Mouse (Mus musculus) left cerebral cortex, postnatal 14 days (tissue): ENCODE measurements at regions not wholly inside any gene's neighbourhood (a gene's known extent, or its start where the extent isn't known, plus 50 kb on each side); places are given as distances from the start of the nearest gene placed in this dataset.

Source experiments
- DNase-seq, 2 experiments: peaks; one replicate each; pipeline ENCODE4 v3.0.0; 2021 to 2022; ENCODE audit warnings: low spot score in 2 of 2, mixed read lengths in 1 of 2
- intact Hi-C: fragments of 180-260 bp; cut with DNase I; formaldehyde crosslinking; loops from one replicate; pipeline ENCODE4 v1.15.1; 2025

DNA sequence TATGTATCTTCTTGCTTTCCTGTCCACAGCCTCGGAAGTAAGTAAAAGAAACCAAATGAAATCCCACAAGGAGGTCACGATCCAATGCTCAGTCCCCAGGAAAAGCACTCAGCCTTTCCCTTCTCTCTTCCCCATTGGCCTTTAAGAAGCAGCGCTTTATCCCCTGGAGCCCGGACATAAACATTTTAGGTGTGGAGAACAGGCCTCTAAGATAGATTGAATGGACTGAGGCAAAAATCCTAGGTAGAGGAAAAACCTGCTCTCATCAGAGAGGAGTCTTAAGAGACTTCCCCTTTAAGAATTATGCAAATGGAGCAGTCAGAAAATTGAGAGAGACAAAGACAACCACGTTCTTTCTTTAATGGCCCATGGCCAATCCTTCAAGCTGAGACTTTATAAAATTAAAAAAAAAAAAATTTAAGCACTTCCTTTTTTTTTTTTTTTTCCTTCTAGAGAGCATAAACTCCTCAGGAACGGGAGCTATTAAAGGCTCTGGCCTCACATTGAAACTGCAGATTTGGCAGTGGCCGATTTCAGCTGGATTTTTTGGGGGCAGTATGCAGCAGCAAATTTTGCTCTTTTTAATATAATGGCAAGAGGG lies 1020.5 kb downstream of the 9330182O14Rik start:
- intact Hi-C loops: no loop called here
- peak in 1 of 2 experiments; percentile 33 for DNase-seq

DNA sequence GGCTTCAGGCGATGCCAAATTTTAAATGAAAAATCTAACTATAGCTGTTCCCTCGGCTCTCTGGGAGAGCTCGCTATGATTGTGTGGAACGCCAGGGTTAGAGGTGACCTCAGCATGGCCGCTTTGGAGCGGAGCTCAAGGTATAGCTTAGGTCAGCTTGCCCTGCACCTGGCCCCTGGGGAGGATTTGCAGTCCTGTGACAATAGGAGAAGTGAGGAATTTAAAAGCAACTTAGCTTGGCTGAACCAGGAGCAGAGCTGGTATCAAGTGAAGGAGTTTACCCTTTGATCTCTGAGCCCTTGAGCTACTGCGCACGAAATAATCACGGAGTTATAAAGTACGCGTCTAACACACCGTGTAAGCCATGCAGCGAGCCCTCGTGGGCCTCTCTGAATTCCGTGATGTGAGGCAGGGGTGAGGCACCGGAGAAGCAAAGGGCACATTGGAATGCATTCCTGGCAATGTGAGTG lies 1021.0 kb downstream of the 9330182O14Rik start:
- no peak for DNase-seq
- intact Hi-C loops: no loop called here

DNA sequence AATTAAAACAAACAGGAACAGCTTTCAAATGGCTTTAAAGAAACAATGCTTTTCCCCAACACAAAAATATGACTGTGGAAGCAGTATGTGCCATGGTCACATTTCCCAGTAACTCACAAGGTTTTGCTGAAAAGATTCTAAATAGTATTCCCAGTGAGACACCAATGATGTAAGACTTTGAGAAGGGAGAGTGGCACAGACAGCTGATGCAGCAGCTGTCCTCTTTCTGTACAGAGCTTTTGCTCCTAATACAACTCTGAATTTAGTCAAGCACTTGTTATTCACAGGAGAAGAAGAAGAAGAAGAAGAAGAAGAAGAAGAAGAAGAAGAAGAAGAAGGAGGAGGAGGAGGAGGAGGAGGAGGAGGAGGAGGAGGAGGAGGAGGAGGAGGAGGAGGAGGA lies 1023.6 kb downstream of the 9330182O14Rik start:
- intact Hi-C loops: no loop called here
- no peak for DNase-seq

DNA sequence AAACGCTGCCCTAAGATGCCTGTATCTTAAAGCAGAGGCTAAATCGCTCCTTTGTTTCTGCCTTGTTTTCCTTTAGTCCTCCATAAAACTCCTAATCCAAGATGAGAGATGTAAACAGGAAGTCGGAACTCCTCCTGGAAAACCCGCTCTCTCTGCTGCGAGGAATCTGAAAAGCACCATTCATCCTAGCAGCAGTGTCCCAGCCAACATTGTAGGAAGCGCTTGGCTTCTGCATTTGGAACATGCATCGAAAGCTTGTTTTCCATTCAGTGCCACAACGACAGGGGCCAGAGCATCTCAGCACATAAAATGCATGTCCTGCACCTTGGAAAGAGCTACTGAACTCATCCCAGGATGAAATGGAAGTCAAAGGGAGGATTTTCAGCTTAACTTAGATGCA lies 1028.1 kb downstream of the 9330182O14Rik start:
- peak in 1 of 2 experiments; percentile 18 for DNase-seq
- intact Hi-C loops: loop anchor here (10.0 kb wide), 3 partner anchors 493 to 813 kb away; no protein-coding TSS in a partner anchor

DNA sequence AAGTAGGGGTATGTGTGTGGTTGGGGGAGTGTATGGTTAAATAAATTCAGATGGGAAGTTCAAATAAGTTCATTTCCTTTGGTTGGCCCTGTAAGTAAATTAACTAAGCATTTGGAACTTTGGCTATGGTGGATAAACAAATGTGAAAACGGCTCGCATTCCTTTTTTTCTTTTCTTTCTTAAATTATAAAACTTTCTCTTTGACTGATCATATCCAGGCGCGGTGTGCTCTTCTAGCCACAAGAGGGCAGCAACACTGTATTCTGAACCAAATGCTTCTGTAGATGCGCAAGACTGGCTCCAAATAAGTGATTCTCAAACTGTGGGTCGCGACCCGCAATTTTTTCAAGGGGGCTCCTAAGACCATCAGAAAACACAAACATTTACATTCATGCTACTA lies 1028.6 kb downstream of the 9330182O14Rik start:
- intact Hi-C loops: loop anchor here (10.0 kb wide), 3 partner anchors 492 to 812 kb away; no protein-coding TSS in a partner anchor
- DNase-seq: peak; percentile 70 to 73

DNA sequence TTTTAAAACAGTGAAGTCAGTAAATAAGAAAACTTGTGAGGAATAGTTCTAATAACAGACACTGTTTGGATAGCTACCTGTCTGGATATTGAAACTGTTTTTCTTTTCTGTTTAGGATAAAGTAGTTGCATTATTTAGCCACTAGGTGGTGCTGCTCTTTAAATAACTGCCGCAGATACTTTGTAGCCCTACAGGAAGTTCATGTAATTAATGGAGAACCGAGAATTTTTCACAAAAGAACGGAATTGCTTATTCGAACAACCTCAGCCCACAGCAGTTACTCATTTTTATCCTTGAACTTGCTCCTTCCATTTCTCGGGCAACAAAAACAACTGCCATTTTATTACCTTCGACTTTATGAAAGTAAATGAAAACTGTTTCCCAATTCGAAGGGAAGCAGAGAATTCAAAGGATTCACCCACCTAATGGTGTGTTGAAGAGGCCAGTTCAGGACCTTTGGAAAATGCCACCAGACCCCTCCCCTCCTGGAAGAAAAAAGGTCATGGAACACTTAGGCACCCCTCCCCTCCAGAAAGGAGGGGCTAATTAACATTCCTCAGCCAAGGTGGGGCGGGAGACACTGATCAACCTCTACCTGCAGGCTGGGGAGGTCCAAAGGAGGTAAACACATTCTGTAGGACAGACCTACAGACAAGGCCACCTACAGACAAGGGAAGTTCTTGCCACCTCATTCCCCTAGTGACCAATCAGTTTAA lies 1029.6 kb downstream of the 9330182O14Rik start:
- DNase-seq: peak; percentile 37 to 65
- intact Hi-C loops: loop anchor here (10.0 kb wide), 3 partner anchors 491 to 811 kb away; no protein-coding TSS in a partner anchor

DNA sequence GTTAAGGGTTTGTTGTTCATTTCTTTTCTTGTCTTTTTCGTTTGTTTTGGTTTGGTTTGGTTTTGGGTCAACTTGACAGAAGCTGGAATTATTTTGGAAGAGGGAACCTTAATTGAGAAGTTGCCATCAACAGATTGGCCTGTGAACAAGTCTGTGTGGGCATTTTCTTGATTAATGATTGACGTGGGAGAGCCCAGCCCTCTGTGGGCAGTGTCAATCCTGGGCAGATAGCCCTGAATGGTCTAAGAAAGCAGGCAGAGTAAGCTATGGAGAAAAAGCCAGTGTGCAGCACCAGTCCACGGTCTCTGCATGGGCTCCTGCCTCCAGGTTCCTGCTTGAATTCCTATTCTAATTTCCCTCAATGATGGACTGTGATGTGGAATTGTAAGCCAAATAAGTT lies 1031.4 kb downstream of the 9330182O14Rik start:
- intact Hi-C loops: loop anchor here (10.0 kb wide), 3 partner anchors 489 to 809 kb away; no protein-coding TSS in a partner anchor
- DNase-seq: no peak

DNA sequence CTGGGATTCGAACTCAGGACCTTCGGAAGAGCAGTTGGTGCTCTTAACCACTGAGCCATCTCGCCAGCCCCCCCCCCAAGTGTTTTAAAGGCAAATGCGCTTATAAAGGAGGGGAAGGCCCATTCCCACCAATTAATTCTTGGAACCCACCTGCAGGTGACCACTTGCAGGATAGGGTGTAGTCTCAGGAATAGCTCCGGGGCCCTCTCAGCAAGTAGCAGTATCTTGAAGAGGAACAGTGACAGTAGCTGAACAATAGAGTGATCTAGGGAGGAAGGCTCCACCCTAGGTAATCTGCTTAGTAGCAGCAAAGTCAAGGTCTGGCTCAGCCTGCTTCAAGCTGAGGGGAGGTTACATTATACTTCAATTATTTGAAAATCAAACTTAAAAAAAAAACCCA lies 1056.6 kb downstream of the 9330182O14Rik start:
- intact Hi-C loops: loop anchor here (10.0 kb wide), 3 partner anchors 534 to 784 kb away; no protein-coding TSS in a partner anchor
- DNase-seq: no peak

DNA sequence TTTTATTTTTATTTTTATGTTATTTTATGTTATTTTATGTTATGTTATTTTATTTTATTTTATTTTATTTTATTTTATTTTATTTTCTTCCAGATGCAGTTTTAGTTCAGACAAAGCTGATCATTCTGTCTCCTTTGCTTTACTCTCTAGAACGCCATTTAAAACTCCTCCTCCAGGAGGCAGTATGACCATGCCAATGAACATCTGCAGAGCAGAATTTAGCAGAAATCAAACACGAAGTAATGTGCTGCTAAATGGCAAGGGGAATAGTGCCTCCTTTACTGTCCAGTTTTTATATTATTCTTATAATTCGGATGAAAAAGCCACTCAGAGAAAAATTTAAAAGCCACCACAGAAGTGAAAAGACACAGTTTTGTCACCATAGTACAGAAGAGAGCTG lies 1059.1 kb downstream of the 9330182O14Rik start:
- intact Hi-C loops: loop anchor here (2.0 to 10.0 kb wide), 4 partner anchors 466 to 782 kb away; no protein-coding TSS in a partner anchor

DNA sequence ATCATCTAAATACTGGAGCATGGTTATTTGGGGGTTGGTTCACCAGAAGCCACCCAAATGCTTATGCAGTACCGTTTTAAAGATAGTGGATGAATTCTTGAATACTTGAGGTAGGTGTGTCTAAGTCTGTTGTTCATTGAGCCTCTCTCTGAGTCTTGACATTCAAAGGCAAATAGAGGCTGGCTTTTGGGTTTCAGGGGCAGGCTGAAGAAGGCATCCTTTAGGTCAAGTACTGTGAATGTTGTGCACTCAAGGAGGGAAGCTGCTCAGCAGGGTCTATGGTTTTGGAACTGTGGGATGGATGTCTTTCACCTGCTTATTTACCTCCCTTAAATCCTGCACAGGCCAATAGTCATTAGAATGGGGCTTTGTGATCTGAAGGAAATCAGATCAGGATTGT lies 1089.6 kb downstream of the 9330182O14Rik start:
- DNase-seq: no peak
- intact Hi-C loops: no loop called here

More for the DNA sequence above, 1059.1 kb downstream of the 9330182O14Rik start:
- DNase-seq: peak; percentile 85 to 89

DNA sequence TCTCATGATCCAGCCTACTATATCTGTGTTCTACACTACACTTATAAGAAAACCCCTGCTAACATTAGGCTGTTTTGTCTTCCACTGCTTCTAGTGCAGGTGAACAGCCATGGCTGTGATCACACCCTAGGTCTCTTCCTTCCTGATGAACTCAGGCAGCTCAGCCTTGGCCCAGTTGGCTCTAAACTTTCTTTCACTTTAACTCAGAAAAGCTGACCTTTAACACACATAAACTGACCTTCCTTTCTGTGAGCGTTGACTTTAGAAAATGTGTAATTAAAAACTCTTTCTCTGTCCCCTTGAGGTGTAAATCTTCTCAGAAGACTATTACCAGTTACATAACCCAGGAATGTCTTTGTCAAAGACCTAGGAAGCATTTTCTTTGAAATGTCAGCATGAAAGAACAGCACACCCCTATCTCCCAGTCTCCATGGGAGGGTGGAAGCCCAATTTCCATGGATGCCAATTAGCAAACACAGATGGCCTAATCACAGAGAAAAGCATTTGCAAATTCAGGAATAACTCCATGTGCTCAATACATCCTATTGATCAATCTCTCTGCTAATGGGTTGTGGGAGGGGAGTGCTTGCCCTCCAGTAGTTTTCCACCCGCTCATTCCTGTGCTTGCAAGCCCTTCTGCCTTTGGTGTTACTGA lies 1098.4 kb downstream of the 9330182O14Rik start:
- intact Hi-C loops: no loop called here
- DNase-seq: no peak
